Mouse (Mus musculus) G1E (cell line): ENCODE results near the gene Nectin1.

ENCODE experiments used
- CTCF ChIP-seq: IDR thresholded peaks from 2 replicates; pipeline ENCODE4 v1.5.1; 2012; ENCODE audit warnings: low read depth, low read length, inconsistent platforms, mixed read lengths
- GATA2 ChIP-seq: IDR thresholded peaks from 2 replicates; pipeline ENCODE4 v1.6.1; 2012; ENCODE audit warnings: low read depth, low read length, inconsistent platforms, borderline replicate concordance
- TAL1 ChIP-seq: conservative IDR thresholded peaks from 2 replicates; pipeline ENCODE4 v1.6.1; 2012; ENCODE audit warnings: low read depth, low read length, inconsistent platforms, mixed read lengths

- TF ChIP-seq CTCF (no peak), GATA2 (no peak), TAL1 (no peak)
These were observed 30.4 kb upstream of the Nectin1 start for GRCm38 (mm10) chr9:43713432-43713831.
